Mouse (Mus musculus) lung, postnatal 0 days (tissue): ENCODE measurements around the gene Dennd1a.

Experiments
- CTCF ChIP-seq: IDR thresholded peaks from 2 replicates; pipeline ENCODE4 v1.5.1; 2016; ENCODE audit warnings: antibody characterized with exemption, mild to moderate bottlenecking
- EP300 ChIP-seq: IDR thresholded peaks from 2 replicates; pipeline ENCODE4 v1.6.1; 2016; ENCODE audit warnings: antibody characterized with exemption, mild to moderate bottlenecking, control low read depth

DNA sequence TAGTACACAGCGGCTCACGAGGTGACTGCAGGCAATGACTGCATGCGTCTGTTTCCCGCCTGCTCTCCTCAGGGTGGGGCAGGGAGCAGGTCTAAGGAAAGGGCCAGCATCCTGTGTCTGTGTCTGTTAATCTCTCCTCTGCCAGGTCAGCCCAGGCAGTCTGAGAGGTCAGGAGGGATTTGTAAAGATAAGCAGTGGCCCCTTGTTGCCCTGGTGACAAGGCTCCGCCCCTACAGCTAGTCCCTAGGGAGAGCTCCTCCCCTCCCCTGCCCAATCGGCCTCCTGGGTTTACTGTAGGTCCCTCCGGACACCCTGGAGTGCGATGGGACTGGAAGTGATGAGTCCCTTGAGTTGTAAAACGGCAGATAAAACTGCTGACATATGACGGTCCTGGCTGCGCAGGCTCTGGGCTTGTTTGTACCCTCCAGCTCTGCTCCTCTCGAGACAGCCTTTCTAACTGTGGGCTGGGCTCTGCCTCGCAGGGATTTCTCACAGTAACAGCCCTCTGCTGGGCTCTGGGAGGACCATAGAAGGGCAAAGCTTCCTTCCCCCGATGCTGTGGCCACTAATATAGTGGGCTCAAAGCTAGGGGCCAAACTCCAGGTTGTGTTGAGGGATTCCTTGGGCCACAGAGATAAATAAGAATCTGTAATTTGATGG, 506.8 kb downstream of the Dennd1a start:
- TF ChIP-seq CTCF (no peak), EP300 (no peak)
